Mouse (Mus musculus): ENCODE measurements at regions not wholly inside any gene's neighbourhood (a gene's known extent, or its start where the extent isn't known, plus 50 kb on each side); places are given as distances from the start of the nearest gene placed in this dataset.

- Histone ChIP-seq H3K4me2 (no peak overlapping the region), H3K9ac (replicated peaks) (no peak overlapping the region), H3K4me1 (replicated peaks) (no peaks in the 10 kb centered on the region), H3K27ac (no peak overlapping the region), H3K9me3 (no peaks in the 10 kb centered on the region), H3K27me3 (peaks cover 5% of the 10 kb centered on the region; the same call in 1 of the 2 replicates), H3K4me3 (replicated peaks) (no peak overlapping the region), H3K36me3 (no peaks in the 10 kb centered on the region)
- ATAC-seq (ENCODE audit: insufficient number of reproducible peaks, insufficient read depth, low FRiP score, low TSS enrichment, low read depth), result no peak
- WGBS, result 70% methylated on average over 10 of the region's 10 CpGs
Measured at GRCm38 (mm10) chr8:9042835-9043792, 352.8 kb upstream of the Arglu1 start.

GRCm38 (mm10) chr8:9029156-9029555 lies 338.8 kb upstream of the Arglu1 start:
- no peak overlapping the region for H3K4me3 ChIP-seq (replicated peaks)
- H3K9me3 ChIP-seq, result no peaks in the 10 kb centered on the region; the same call in 1 of the 2 replicates
- H3K27me3 ChIP-seq, result no peaks in the 10 kb centered on the region
- peak; percentile 61; the same call in 1 of the 2 replicates for ATAC-seq (ENCODE audit: insufficient number of reproducible peaks, insufficient read depth, low FRiP score, low TSS enrichment, low read depth)
- H3K9ac ChIP-seq (replicated peaks), result no peak overlapping the region
- H3K4me2 ChIP-seq, result no peak overlapping the region
- H3K36me3 ChIP-seq, result no peaks in the 10 kb centered on the region
- no peak overlapping the region for H3K27ac ChIP-seq
- peaks cover 16% of the 10 kb centered on the region for H3K4me1 ChIP-seq (replicated peaks)
- 52% methylated on average over 4 of the region's 4 CpGs for WGBS

GRCm38 (mm10) chr8:9027672-9028071 lies 337.4 kb upstream of the Arglu1 start:
- ATAC-seq (ENCODE audit: insufficient number of reproducible peaks, insufficient read depth, low FRiP score, low TSS enrichment, low read depth), result no peak
- H3K4me3 ChIP-seq (replicated peaks), result no peak overlapping the region
- H3K27ac ChIP-seq, result no peak overlapping the region
- 28% methylated on average over 4 of the region's 4 CpGs for WGBS
- no peaks in the 10 kb centered on the region for H3K36me3 ChIP-seq
- no peak overlapping the region for H3K4me2 ChIP-seq
- H3K4me1 ChIP-seq (replicated peaks), result peaks cover 16% of the 10 kb centered on the region
- H3K9me3 ChIP-seq, result no peaks in the 10 kb centered on the region; the same call in 1 of the 2 replicates
- H3K27me3 ChIP-seq, result no peaks in the 10 kb centered on the region
- no peak overlapping the region for H3K9ac ChIP-seq (replicated peaks)

- no peak for ATAC-seq (ENCODE audit: insufficient number of reproducible peaks, insufficient read depth, low FRiP score, low TSS enrichment, low read depth)
- Histone ChIP-seq H3K27me3 (no peaks in the 10 kb centered on the region), H3K36me3 (no peaks in the 10 kb centered on the region), H3K9me3 (no peaks in the 10 kb centered on the region; the same call in 1 of the 2 replicates), H3K27ac (no peak overlapping the region), H3K4me2 (no peak overlapping the region), H3K9ac (replicated peaks) (no peak overlapping the region), H3K4me1 (replicated peaks) (peaks cover 16% of the 10 kb centered on the region), H3K4me3 (replicated peaks) (no peak overlapping the region)
- WGBS, result 65% methylated on average over 3 of the region's 3 CpGs
Measured at GRCm38 (mm10) chr8:9025872-9026271, 335.6 kb upstream of the Arglu1 start.

GRCm38 (mm10) chr8:9025378-9025777 lies 335.1 kb upstream of the Arglu1 start:
- Histone ChIP-seq H3K36me3 (no peaks in the 10 kb centered on the region), H3K9ac (replicated peaks) (no peak overlapping the region), H3K4me3 (replicated peaks) (no peak overlapping the region), H3K4me1 (replicated peaks) (peaks cover 16% of the 10 kb centered on the region), H3K27ac (no peak overlapping the region), H3K4me2 (no peak overlapping the region), H3K9me3 (no peaks in the 10 kb centered on the region; the same call in 1 of the 2 replicates), H3K27me3 (no peaks in the 10 kb centered on the region)
- 66% methylated on average over 3 of the region's 3 CpGs for WGBS
- no peak for ATAC-seq (ENCODE audit: insufficient number of reproducible peaks, insufficient read depth, low FRiP score, low TSS enrichment, low read depth)

GRCm38 (mm10) chr8:9020744-9021143 lies 330.4 kb upstream of the Arglu1 start:
- no peak overlapping the region for H3K4me3 ChIP-seq (replicated peaks)
- ATAC-seq (ENCODE audit: insufficient number of reproducible peaks, insufficient read depth, low FRiP score, low TSS enrichment, low read depth), result no peak
- no peaks in the 10 kb centered on the region for H3K36me3 ChIP-seq
- H3K9me3 ChIP-seq, result no peaks in the 10 kb centered on the region
- H3K9ac ChIP-seq (replicated peaks), result no peak overlapping the region
- 87% methylated on average over 2 of the region's 2 CpGs for WGBS
- no peak overlapping the region for H3K4me2 ChIP-seq
- H3K27me3 ChIP-seq, result no peaks in the 10 kb centered on the region
- no peaks in the 10 kb centered on the region for H3K4me1 ChIP-seq (replicated peaks)
- H3K27ac ChIP-seq, result no peak overlapping the region

GRCm38 (mm10) chr8:9020180-9020579 lies 329.9 kb upstream of the Arglu1 start:
- H3K4me2 ChIP-seq, result no peak overlapping the region
- 85% methylated on average over 3 of the region's 3 CpGs for WGBS
- H3K36me3 ChIP-seq, result no peaks in the 10 kb centered on the region
- H3K4me3 ChIP-seq (replicated peaks), result no peak overlapping the region
- no peaks in the 10 kb centered on the region for H3K9me3 ChIP-seq
- H3K4me1 ChIP-seq (replicated peaks), result no peaks in the 10 kb centered on the region
- H3K9ac ChIP-seq (replicated peaks), result no peak overlapping the region
- H3K27ac ChIP-seq, result no peak overlapping the region
- no peak for ATAC-seq (ENCODE audit: insufficient number of reproducible peaks, insufficient read depth, low FRiP score, low TSS enrichment, low read depth)
- no peaks in the 10 kb centered on the region for H3K27me3 ChIP-seq

DNA sequence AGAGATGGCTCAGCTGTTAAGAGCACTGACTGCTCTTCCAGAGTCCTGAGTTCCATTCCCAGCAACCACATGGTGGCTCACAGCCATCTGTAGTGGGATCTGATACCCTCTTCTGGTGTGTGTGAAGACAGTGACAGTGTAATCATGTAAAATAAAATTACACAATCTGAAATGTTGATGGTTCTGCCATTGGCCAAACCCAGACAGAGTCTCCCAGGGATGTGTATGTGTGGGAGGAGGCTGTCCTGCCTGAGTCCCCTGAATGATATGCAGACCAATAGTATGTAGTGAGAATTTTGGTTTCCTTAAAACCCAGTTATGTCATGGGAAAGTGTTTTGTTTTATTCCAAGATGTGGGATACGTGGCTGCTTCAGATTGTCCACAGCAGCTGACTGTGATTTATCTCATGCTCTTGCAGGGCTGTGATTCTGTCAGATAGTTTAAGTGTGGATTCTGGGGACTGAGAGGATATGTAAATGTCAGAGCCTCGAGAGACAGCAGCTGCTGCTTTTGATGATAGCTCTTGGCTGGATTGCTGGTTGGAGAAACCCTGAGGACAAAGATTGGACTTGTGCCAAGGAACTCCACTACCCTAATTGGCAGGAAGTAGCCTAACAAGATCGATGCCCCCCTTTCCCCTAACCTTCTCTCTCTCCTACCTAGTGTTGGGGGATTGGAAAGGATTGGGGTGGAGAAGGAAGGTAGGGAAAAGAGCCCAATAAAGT lies 321.6 kb upstream of the Arglu1 start:
- Histone ChIP-seq H3K36me3 (no peaks in the 10 kb centered on the region), H3K4me2 (no peak overlapping the region), H3K9ac (replicated peaks) (no peak overlapping the region), H3K27me3 (no peaks in the 10 kb centered on the region), H3K9me3 (no peaks in the 10 kb centered on the region), H3K4me3 (replicated peaks) (no peak overlapping the region), H3K4me1 (replicated peaks) (no peaks in the 10 kb centered on the region), H3K27ac (no peak overlapping the region)
- 50% methylated on average over 3 of the region's 3 CpGs for WGBS
- no peak for ATAC-seq (ENCODE audit: insufficient number of reproducible peaks, insufficient read depth, low FRiP score, low TSS enrichment, low read depth)

- no peaks in the 10 kb centered on the region for H3K27me3 ChIP-seq
- H3K36me3 ChIP-seq, result no peaks in the 10 kb centered on the region
- H3K4me1 ChIP-seq (replicated peaks), result no peaks in the 10 kb centered on the region
- H3K4me2 ChIP-seq, result no peak overlapping the region
- ATAC-seq (ENCODE audit: insufficient number of reproducible peaks, insufficient read depth, low FRiP score, low TSS enrichment, low read depth), result no peak
- no peak overlapping the region for H3K9ac ChIP-seq (replicated peaks)
- no peaks in the 10 kb centered on the region for H3K9me3 ChIP-seq
- no peak overlapping the region for H3K27ac ChIP-seq
- H3K4me3 ChIP-seq (replicated peaks), result no peak overlapping the region
- 83% methylated on average over 11 of the region's 11 CpGs for WGBS
Measured at GRCm38 (mm10) chr8:9008006-9008780, 317.9 kb upstream of the Arglu1 start.

DNA sequence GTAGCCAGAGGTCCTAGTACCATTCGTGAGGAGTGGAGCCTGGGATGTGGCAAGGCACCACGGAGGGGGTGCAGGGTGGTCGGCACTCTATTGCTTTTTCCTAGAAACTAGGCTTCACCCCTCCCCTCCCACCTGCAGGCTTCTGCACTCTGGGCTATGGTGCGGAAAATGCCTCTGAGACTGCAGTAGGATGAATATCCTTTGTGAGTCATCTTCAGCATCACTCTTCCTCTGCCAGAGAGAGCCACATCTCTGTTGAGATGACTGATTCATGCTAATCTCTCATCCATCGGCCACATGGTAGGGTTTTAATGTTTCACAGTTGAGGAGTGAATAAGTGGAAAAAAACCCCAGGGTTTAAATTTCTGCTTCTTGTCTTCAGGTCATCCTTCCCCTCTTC lies 309.6 kb upstream of the Arglu1 start:
- H3K4me3 ChIP-seq (replicated peaks), result no peak overlapping the region
- WGBS, result 80% methylated on average over 5 of the region's 5 CpGs
- no peak overlapping the region for H3K4me2 ChIP-seq
- no peak overlapping the region for H3K9ac ChIP-seq (replicated peaks)
- no peaks in the 10 kb centered on the region for H3K9me3 ChIP-seq
- no peaks in the 10 kb centered on the region for H3K27me3 ChIP-seq
- no peaks in the 10 kb centered on the region for H3K36me3 ChIP-seq
- no peak for ATAC-seq (ENCODE audit: insufficient number of reproducible peaks, insufficient read depth, low FRiP score, low TSS enrichment, low read depth)
- H3K4me1 ChIP-seq (replicated peaks), result peaks cover 2% of the 10 kb centered on the region; the same call in 1 of the 2 replicates
- no peak overlapping the region for H3K27ac ChIP-seq

GRCm38 (mm10) chr8:8997621-8998020 lies 307.3 kb upstream of the Arglu1 start:
- no peaks in the 10 kb centered on the region for H3K9me3 ChIP-seq
- H3K4me1 ChIP-seq (replicated peaks), result peaks cover 20% of the 10 kb centered on the region
- no peak overlapping the region for H3K27ac ChIP-seq
- no peak for ATAC-seq (ENCODE audit: insufficient number of reproducible peaks, insufficient read depth, low FRiP score, low TSS enrichment, low read depth)
- H3K4me2 ChIP-seq, result no peak overlapping the region
- WGBS, result 77% methylated on average over 7 of the region's 7 CpGs
- no peak overlapping the region for H3K9ac ChIP-seq (replicated peaks)
- H3K4me3 ChIP-seq (replicated peaks), result no peak overlapping the region
- H3K27me3 ChIP-seq, result no peaks in the 10 kb centered on the region
- H3K36me3 ChIP-seq, result no peaks in the 10 kb centered on the region
